Mouse (Mus musculus) right cerebral cortex, postnatal 25 days (tissue): ENCODE measurements at regions not wholly inside any gene's neighbourhood (a gene's known extent, or its start where the extent isn't known, plus 50 kb on each side); places are given as distances from the start of the nearest gene placed in this dataset.

ENCODE experiments used
- DNase-seq: peaks from one replicate; pipeline ENCODE4 v3.0.0; 2022

DNA sequence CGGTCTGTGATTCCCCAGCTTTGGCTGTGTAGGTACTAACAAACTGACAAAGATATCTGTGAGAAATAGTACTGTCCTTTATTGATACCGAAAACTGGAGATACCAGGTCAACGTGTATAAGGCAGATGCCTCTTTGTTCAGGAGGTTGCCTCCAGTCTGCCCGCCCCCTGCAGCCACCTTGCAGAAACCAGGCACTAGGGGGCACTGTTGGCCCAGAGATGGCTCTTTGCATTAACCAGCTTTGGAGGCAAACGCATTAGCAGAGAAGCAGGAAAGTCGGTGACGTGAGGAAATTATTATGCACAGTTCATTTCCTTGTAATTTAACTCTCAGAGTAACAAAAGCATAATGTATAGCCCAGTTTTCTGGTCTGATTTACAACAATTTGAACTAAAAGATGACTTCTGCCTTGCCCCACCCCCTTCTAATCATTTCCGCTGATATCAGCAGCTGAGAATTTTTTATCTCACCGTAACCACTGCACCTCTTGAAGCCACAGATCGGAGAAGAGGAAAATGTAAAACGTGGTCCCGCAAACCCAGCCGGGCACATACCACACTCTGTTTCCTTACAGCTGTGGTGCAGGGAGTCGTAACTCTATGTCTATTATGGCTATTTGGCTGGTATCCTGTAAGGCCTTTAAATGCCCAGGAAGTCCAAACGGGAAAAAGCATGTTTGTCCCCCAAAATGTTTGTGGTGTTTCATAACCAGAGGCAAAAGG, 203.5 kb downstream of the Icos start:
- peak; percentile 89 for DNase-seq

DNA sequence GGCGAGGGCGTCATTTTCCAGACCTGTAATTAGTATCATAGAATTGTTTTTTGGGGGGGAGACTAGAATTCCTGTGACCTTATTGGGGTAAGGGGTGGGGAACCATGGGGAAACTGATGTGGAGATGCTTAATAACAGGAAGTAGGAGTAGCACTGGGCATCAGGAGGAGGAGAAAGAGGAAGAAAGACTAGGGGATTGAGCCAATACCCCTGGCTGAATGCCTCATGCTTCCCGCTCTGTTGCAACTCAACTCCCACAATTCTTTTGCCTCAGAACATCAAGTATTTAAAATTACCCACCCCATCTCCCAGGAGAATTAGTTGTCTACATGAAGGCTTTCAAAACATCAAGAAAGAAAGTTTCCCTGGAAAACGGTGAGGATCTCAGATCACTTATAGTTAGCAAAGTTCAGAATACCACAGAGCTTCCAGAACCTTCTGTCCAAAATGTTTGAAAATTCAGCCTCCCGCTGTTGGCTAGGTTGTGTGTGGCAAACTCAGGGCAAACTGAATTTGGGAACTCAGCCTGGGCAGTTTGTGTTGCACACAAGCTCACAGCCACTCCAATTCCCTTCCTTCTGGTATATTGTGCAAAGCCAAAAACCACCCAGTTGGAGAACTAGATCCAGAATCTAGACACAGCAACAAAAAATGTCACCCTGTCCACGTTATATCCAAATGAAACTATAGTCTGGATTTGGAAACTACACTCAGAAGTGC, 209.8 kb downstream of the Icos start:
- DNase-seq: no peak

DNA sequence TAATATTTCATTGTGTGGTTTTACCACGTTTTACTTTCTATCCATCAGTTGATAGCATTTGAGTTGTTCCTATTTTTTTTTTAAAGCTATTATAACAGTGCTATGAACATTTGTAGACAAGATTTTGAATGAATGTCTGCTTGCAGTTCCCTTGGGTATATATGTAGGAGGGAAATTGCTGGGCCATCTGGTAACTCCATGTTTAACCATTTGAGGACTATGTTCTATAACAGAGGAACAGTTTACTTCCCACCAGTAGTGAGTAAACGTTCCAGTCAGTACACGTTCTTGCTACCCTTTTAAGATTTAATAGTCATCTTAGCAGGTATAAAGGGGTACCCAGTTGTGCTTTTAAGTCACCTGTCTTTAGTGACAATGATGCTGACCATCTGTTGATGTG, 213.2 kb downstream of the Icos start:
- DNase-seq: no peak

DNA sequence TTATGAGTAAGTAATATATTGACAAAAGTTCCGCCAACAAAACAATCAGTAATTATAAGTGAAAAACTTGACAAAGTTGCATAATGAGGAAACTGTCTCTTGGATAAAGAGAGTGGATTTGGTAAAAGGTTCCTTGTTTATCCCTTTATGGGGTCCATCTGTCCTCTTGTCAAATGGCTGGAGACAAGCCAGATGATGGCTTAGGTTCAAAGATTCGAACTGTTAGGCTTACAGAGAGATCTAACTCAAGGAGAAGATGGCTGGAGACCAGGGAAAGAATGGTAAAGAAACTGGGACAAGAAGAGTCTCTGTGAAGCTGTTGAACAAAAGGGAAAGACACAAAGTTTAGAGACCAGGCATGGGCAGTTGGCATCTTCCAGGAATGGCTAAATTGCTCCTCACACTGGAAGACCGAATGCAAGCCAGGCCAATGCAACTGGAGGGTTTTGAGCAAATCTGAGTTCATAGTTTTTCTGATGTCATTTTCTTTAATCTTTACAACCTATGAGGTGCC, 220.9 kb downstream of the Icos start:
- DNase-seq: no peak

DNA sequence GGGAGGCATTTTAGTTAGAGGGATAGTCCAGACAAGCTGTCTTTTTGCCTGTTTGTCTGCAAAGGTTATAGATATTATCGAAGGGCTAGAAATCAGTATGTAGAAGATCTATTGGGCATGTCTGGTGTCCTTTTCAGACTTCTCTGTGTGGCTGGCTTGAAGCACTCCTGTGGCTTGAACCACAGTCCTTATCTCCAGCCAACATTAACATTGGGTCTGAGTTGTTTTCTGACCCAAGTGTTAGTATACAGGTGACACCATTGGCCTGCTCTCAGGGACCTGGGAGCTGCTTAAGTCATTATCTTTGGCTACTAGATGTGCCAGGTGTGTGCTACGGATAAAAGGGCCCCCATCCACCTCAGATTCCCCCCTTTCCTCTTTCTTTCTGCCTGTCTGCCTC, 223.3 kb downstream of the Icos start:
- no peak for DNase-seq

DNA sequence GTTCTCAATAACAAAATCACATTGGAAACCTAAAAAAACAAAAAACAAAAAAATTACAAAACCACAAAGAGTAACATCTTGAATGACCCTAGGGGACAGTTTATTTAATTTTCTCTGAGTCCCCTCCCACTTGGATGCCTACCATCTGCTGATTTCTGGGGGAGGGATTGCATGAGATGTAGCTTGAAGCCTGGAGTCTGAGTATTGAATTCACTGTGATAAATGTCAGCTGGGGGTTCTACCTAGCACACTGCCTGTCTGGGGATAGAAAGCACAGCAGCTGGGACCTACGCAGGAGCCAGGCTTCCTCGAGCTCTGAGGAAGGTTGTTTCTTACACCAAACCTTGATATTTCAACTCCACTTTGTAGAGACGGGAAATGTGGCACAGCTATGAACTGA, 224.4 kb downstream of the Icos start:
- DNase-seq: no peak

DNA sequence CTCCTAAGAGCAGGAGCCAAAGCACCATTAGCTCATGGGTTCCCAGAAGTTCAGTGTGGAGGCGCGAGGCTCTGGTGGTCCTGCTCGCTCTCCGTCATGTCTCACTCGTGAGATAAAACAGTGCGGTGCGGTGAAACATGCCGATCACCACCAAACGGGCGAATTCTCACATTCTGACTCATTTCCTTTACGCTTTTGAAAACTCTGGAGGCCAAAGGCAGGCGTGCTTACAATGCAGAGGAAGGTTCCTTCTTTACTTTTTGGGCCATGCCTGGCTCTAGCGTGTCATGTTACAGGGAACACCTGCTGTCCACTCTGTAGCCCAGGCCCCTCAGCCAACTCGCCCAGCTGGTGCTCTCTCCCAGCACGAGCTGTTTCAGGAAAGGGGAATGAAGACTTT, 225.4 kb downstream of the Icos start:
- DNase-seq: no peak

DNA sequence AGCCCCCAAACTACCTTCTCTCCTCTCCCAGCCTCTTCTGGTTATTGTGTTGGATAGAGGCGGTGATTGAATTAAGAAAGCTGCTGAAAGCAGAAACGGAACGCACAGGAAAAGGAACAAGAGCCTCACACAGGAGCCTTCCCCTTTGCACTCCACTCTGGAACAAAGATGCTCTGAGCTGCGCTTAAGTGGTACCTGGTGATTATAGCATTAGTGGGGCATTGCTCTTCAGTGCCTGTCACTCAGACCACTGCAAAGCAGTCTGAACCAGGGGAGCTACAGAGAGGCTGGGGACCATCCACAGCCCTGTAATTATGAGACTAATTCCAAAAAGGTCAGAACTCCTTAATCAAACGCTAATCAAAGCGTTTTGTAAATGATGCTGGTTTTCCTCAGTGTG, 225.9 kb downstream of the Icos start:
- no peak for DNase-seq

DNA sequence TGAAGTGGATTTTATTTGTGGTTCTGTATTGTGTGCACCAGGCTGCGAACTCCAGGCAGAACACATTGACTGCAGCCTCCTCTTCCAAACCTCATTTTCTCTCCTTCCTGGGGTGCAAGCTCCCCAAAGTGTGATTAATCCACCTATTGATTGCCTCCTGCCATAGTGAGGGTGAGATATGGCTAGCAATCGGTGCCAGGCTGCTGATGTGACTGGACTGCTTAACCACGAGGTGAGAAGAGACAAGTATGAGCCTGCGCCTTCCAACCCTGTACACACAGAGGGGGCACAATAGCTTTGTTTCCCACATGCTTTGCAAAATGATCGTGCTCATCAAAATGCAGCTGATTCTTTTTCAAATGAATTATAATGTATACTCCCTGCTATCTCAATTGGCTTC, 227.4 kb downstream of the Icos start:
- DNase-seq: no peak

DNA sequence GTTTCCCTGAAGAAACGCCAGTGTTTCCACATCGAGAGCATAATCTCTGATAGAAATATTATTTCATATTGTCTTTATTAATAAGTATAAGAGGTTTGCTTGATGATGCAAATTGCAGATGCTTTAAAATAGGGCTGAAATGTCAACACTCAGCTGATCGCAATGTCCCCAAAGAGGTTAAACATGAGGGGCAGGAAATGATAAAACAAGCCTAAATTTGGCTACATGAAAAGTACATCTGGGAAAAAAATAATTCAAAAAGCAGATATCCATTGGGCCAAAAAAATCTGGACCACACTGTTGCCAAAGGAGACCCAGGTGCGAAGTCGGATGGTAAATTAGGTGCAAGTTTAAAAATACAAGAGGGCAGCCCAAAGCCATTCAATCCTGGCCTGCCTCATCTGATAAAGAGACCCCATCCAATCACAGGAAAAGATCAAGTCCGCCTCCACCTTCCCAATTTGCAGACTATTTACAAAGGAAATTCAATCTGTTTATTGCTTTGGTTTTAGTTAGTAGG, 229.2 kb downstream of the Icos start:
- no peak for DNase-seq

DNA sequence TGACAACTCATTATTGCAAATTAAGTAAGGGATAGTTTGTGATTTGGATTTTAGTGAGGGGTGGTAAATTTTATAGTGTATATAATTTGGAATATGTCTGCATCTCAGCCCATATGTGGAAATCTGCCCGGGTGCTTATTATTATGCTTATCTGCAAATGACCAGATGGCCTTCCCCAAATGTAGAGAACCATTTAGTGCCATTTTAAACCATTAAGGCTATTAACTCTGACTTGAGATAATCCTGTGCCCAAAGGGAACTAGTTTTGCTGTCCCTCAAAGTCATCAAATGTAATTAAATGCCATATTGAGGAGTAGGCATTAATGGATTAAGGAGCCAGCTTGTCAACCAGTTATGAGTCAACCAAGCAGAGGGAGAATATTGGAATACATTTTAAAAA, 230.7 kb downstream of the Icos start:
- DNase-seq: no peak

DNA sequence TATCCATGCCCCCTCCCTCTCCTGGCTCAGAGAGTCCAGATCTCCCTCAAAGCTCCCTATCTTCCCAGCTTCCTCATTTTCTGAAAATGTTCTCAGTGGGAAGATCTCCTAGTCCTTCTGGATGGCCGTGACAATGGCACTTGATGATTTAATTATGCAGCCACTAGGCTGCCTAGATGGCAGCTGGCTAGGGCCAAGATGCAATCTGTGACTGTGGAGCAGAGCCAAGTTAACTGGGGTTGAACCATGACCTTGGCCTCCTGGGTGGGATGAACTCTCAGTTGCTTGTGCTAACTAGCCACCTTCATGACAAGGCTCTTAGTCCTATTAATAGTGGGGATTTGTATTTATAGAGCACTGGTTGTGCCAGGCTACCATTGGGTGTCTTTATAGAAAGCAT, 243.4 kb downstream of the Icos start:
- DNase-seq: no peak

DNA sequence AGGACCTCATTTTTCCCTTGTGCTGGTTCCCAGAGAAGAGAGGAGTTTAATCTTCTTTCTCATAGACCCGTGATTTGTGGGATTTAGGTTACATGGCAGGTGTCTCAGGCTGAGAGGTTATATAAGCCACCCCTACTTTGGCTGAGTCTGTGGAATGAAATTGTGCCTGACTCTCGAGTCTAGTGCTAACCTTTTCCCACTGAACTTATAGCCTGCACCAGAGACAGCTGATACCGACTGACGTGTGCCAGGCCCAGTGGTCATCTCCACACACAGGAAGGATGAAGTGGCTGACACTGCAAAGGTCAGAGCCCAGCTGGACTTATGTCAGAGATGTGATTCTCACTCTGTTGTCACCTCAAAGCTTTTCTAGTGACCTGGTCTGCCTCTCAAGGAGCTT, 251.2 kb downstream of the Icos start:
- DNase-seq: no peak

DNA sequence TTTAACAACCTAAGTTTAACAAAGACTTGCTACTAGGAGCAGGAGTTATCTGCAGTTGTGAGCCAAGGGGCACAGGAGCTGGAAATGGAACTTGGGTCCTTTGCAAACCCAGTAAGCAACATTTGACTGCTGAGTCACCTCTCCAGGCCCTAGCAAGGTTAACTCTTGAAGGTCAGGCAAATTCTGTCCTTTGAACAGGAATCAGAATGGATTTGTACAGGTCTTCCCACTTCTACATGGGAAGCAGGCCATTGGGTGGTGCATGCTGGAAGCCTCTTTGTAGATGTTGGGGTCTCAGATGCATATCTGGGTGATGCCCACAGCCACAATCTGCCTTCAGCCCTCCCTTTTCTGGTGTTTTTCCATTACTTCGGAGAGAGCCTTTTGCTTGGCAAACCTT, 255.3 kb downstream of the Icos start:
- no peak for DNase-seq

DNA sequence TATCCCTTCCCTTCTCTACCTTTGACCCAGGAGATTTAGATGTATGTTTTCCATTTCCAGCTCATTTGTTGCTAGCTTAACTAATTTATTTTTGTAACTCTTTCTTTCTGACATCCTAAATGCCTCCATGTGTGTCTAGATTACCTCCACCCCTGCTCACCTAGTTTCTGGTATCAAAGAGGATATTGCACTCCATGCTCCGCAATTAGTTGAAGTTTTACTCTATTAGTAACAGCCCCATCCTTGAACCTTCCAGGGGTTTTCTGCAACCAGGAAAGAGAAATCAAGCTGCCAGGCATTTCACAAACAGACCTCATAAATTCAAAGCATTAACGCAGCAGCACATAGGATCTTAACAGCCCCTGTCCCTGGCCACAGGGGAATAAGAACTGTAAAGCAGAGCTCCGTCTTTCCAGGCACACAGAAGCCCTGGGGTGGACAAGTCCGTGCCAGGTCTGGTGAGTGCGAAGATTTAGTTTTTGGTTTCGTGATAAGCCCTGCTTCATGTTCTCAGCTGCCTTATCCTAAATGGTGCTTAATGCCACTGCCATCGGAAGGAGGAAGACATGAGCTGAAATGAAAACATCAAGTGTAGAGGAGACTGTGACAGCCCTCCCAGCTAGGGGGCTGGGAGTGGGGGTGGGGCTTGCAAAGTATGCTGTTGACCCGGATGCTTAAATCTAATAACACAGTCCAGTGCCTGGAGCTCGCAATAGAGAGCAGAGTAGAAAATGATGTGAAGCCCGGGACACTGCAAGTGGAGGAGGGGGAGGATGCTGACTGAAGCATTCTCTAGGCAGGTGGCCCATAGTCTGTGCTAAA, 256.0 kb downstream of the Icos start:
- DNase-seq: no peak

DNA sequence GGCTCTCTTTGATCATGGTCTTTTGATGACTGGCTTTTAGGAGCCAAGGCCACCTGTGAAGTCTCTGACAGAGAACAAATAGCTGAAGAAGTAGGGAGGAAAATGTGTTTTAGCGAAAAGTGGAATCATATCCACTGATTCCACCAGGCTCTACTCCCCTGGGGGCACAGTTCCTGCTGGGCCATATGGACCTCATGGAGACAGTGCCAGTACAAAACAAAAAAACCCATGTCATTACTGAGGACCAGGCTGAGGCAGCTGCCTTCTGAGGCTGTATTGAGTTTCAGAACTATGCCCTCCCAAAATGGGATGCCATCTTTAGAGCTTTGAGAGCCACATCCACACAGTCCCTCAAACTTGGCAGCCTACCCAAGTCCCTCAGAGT, 256.6 kb downstream of the Icos start:
- DNase-seq: no peak

DNA sequence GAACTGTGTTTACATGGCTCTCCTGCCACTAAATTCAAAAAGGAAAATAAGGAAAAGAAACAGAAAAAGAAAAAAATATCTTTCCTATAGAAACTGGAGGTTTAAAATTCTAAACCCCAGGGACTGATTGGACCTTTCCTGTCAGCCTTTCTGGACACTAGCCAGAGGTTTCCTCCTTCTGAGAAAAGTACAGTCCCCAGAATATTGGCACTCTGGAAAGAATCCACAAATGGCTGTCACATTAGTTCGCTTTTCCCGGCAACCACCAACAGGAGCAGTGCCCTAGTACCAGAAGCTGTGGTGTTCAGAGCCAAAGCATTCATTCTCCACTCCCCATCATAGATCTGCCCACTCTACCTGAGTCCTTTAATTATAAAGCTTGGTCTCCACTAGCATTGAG, 258.8 kb downstream of the Icos start:
- DNase-seq: no peak

DNA sequence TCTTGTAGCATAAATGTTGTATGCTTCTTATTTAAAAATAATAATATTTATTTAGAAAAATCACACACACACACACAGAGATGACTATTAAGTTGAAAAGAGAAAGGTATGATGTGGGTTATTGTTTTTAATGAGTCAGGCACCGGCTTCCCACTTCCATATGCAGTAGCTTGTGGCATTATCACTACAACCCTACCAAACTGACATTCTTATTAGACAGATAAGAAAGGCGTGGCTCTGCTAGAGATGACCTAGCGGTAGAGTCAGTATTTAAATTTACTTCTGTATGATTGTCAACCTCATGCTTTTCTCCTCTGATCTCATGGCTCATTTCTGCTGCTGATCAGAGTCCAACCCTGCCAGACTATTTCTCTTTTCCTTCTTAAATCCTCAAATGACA, 260.9 kb downstream of the Icos start:
- DNase-seq: no peak

DNA sequence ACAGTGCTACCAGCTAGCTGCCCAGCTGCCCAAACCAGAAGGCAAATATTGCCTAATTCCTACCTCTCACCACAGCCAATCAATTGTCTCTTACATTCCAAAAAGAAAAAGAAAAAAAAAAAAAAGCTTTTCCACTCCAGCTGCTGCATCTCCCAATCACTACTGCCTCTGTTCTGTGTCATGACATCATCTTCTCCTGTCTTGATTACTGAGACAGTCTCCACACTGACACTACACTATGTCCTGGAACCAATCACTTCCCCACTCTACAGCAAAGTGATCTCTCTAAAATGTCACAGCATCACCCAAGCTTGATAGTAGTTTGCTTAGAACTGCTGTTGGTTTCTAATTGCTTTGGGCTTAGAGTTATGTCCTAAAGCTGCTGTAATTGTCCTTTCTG, 279.8 kb downstream of the Icos start:
- no peak for DNase-seq

DNA sequence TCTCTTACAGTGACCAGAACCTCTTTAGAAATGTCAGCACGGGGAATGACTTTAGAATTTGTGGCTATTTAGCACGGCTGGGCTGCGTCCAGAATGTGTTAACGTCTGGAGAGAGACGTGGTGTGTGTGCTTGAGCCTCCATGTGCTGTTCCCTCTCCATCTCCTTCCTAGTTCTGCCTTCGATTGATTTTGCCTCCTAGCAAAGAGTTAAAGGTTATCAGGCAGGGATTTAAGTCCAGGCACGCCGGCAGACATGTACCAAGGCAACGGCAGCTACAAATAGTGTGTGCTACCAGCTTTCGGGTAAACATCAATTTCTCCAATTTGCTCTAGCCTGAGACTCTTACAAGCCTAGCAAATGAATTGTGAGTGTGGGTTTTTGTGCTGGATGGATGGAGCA, 285.7 kb downstream of the Icos start:
- DNase-seq: no peak

DNA sequence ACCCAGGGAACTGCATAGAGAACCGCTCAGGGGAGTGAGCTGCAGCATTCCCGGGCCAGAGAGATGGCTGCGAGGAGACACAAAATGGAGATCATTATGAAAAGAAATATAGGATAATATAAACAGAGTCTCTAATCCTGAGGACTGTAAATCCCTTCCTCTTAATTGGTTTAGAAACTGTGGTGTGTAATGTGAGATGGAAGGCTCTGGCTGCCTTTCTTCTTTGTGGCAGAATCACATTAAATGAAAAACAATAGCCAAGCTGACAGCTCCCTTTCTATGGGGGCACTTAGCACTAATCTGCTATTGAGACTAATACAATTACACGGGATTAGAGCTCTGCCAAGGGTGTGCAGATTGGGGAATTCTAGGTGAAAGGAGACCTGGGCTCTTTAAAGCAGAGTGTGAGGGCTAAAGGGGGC, 288.0 kb downstream of the Icos start:
- DNase-seq: no peak

DNA sequence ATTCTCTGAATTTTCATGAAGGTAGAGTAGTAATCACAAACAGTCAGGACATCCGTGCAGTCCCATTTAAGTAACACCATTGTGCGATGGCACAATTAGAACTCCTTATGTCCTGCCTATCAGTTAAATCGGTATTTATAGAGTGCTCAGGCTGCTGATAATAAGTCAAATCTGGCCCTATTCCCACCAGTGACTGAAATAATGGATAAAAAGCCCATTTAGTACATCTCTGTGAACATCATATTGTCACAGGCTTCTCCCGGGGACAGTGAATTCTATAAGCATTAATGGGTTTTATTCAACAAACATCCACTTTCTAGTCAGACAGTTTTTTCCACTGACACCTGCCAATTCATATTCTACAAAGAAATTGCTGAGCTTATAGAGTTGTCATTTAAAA, 296.1 kb downstream of the Icos start:
- no peak for DNase-seq

DNA sequence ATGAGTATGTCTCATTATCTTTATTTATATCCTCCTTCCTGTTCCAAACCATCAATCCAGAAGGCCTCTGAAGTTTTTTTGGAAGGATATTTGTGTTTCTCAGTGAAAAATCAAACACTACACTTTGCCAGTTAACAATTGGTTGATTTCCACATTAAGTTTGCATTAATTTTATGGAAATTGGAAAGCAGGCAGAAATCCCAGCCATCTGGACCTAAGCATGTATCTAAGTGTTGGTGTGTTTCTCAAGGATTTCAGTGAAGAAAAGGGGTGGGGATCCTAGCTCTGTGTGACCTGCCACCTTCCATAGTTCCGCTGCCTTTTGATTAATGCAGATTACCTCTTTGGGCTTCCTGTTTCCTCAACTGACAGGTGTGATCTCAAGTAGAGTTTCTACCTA, 296.5 kb downstream of the Icos start:
- no peak for DNase-seq
